Mouse (Mus musculus) cerebellum, adult 2 months (tissue): ENCODE measurements around the gene Lyve1.

ENCODE experiments used
- CTCF ChIP-seq: fragments of 200-500 bp; IDR thresholded peaks from 2 replicates; pipeline ENCODE4 v1.5.1; 2011; ENCODE audit warnings: low read depth, mild to moderate bottlenecking, control low read depth, low read length, moderate library complexity, borderline replicate concordance; ENCODE audit not compliant: insufficient read depth
- POLR2A ChIP-seq: fragments of 200-500 bp; IDR thresholded peaks from 2 replicates; pipeline ENCODE4 v1.6.1; 2011; ENCODE audit warnings: low read length, control low read depth, borderline replicate concordance; ENCODE audit not compliant: insufficient read depth

GRCm38 (mm10) chr7:110840332-110840731, 22.7 kb downstream of the Lyve1 start:
- TF ChIP-seq POLR2A (no peak), CTCF (no peak)
